Mouse (Mus musculus) lung, adult 2 months (tissue): ENCODE measurements around the gene Galns.

Experiments
- CTCF ChIP-seq: fragments of 200-500 bp; IDR thresholded peaks from 2 replicates; pipeline ENCODE4 v1.5.1; 2011; ENCODE audit warnings: mild to moderate bottlenecking, low read length, control low read depth; ENCODE audit not compliant: insufficient read depth
- POLR2A ChIP-seq: fragments of 200-500 bp; IDR thresholded peaks from 2 replicates; pipeline ENCODE4 v1.6.1; 2011; ENCODE audit warnings: low read depth, mild to moderate bottlenecking, control low read depth, low read length, borderline replicate concordance; ENCODE audit errors: extremely low read depth

DNA sequence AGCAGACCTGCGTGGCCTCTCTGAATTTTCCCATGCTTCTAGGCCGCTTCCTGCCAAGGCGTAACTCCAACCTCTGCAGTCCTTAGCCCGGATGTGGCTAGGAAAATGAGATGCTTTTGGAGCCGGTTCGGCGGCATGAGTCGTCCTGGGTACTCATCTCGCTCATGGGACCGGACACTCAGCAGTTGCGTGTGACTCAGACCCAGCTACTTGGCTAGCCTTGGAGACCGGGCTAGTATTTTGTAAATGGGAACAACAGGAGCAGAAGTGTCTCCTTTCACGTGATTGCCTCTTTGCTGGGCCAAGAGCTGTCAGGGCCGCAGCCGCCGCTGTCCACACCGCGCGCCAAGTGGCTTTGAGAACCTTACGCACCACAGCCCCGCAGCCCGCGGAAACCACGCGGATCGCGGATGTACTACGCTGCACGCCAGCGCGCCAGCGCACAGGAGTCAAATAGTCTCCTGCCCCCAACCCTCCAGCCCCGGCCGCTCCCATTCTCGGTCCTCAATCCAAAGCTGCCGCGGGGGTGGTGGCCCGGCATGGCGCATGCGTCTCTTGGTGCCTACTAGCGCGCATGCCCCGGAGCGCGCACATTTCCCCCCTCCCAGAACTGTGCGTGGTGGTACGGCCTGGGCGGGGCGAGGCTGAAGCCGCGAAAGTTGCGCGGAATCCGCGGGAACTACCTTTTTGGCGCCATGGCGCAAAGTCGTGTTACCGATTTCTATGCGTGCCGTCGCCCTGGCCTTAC is 43.7 kb downstream of the Galns start, which contains the start of gene Cdt1:
- TF ChIP-seq CTCF (no peak), POLR2A (peak; percentile 73; the same call in 1 of the 2 replicates)
